Mouse (Mus musculus) hindbrain, postnatal 0 days (tissue): ENCODE measurements at regions not wholly inside any gene's neighbourhood (a gene's known extent, or its start where the extent isn't known, plus 50 kb on each side); places are given as distances from the start of the nearest gene placed in this dataset.

Experiments used
- ATAC-seq: fragments of 200-750 bp; cut with Nextera tagmentation; 2 replicates; pipeline ENCODE4 v1.8.0; 2017; ENCODE audit warnings: mild to moderate bottlenecking, moderate TSS enrichment, moderate library complexity
- DNase-seq: peaks from one replicate; pipeline ENCODE4 v3.0.0-alpha.2; 2015; ENCODE audit warnings: low spot score
- H3K27ac ChIP-seq: fragments of 300-500 bp; sonication (generic); 2 replicates; pipeline ENCODE4 v1.5.1; 2014; ENCODE audit warnings: mild to moderate bottlenecking
- H3K27me3 ChIP-seq: fragments of 300-500 bp; sonication (generic); 2 replicates; pipeline ENCODE4 v1.6.1; 2014; ENCODE audit warnings: low read length, mixed read lengths; ENCODE audit not compliant: insufficient read depth
- H3K36me3 ChIP-seq: fragments of 300-500 bp; sonication (generic); 2 replicates; pipeline ENCODE4 v1.6.1; 2014; ENCODE audit warnings: low read length, mixed read lengths; ENCODE audit not compliant: insufficient read depth
- H3K4me1 ChIP-seq: fragments of 300-500 bp; sonication (generic); 2 replicates; pipeline ENCODE4 v1.6.1; 2014; ENCODE audit warnings: antibody characterized with exemption, low read length, mixed read lengths; ENCODE audit not compliant: insufficient read depth
- H3K4me2 ChIP-seq: fragments of 300-500 bp; sonication (generic); 2 replicates; pipeline ENCODE4 v1.6.1; 2014; ENCODE audit warnings: low read depth, mild to moderate bottlenecking, low read length, moderate library complexity, mixed read lengths
- H3K4me3 ChIP-seq: fragments of 300-500 bp; sonication (generic); 2 replicates; pipeline ENCODE4 v1.5.1; 2014; ENCODE audit warnings: low read length
- H3K9ac ChIP-seq: fragments of 300-500 bp; sonication (generic); replicated peaks from 2 replicates; pipeline ENCODE4 v1.6.1; 2014; ENCODE audit warnings: mild to moderate bottlenecking, low read length, moderate library complexity, mixed read lengths
- H3K9me3 ChIP-seq: fragments of 300-500 bp; sonication (generic); 2 replicates; pipeline ENCODE4 v1.6.1; 2016; ENCODE audit warnings: low read length, mixed read lengths
- CTCF ChIP-seq: IDR thresholded peaks from 2 replicates; pipeline ENCODE4 v1.5.1; 2016; ENCODE audit warnings: antibody characterized with exemption, control low read depth, low read depth
- WGBS: fragments of 180-500 bp; shearing (Covaris S2); extraction: QIAGEN DNeasy Blood & Tissue Kit; methylation state at CpG from one replicate; pipeline ENCODE4 v1.1.7; 2014; 5-methylcytosine and 5-hydroxymethylcytosine counted together

DNA sequence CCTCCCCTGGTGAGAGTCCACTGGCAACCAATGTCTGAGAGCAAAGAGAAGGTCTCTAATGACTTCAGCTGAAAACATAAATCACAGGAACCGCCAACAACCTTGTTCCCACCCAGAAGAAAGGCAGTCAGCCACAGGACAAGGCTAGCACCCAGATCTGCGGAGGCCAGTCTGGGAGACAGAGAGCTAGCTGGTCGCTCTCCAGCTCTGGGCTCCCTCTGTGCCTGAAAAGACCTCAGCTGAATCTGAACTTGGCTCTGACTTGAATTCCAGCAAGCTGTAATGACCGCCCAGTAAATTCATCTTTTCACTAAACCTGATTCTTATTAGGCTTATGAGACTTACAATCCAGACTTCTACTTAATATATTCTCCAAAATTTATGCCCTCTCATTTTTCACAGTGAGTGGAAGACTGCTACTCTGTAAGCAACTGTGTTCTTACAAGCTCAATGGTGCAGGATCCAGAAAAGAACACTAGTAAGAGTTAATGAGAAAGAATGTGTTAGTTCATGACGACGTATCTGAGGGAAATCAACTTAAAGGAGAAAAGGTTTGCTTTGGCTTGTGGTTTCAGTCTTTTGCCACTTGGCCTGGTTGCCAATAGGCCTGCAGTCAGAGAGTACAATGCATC lies 119.2 kb downstream of the Snx18 start:
- ATAC-seq (no peak), DNase-seq (no peak)
- TF ChIP-seq CTCF = no peak
- WGBS = 84% methylated on average over 6 of the region's 6 CpGs
- no peak overlapping the region for H3K4me3 ChIP-seq
- no peaks in the 10 kb centered on the region for H3K4me1 ChIP-seq
- H3K36me3 ChIP-seq = no peaks in the 10 kb centered on the region
- no peaks in the 10 kb centered on the region for H3K27me3 ChIP-seq
- no peaks in the 10 kb centered on the region for H3K9me3 ChIP-seq
- H3K9ac ChIP-seq = no peak overlapping the region
- H3K4me2 ChIP-seq = no peak overlapping the region
- no peak overlapping the region for H3K27ac ChIP-seq

DNA sequence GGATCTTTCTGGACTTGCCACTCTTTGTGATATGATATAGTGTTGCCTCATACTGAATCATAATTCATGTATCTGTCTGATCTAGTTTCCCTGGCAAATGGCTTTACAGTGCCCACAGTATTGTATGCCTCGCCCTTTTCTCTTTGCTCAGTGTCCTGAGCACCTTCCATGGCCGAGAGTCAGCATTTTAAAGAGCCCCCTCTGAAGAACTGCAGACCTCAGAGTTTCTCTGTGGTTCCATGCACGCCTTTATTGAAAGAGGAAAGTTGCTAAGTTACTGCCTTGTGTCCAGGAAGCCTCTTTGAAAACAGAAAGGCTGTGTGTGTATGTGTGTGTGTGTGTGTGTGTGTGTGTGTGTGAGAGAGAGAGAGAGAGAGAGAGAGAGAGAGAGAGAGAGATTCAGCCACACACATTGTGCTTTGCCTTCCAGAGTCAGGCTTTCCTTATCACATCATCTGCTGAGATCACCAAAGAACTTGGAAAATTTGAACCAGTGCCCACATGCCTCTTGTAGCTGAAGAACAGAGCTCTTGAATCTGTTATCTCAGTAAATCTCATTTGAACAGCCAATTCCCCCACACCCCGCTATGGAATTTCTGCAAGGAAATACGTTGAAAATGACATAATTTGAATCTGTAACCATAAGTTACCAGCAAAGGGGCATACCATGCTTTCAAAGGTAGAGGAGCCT lies 122.6 kb downstream of the Snx18 start:
- H3K4me3 ChIP-seq = no peak overlapping the region

DNA sequence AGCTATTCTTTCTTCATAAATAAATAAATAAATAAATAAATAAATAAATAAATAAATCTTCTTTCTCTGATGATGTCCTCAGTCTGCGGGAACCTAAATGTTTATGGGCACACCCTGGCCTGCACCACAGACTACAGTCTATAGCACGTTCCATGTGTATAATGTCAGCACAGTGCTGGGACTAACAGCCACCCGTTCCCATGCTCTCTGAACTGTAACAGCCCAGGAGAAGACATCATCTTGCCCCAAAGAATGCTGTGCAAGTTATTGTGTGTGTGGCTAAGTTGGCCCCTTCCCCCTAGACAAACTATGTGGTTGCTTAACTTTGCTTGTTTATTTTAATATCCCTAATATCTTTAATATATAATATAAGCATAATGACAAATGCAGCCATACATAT lies 123.2 kb downstream of the Snx18 start:
- Histone ChIP-seq H3K9ac (no peak overlapping the region), H3K4me3 (no peak overlapping the region), H3K4me2 (no peak overlapping the region), H3K9me3 (no peaks in the 10 kb centered on the region), H3K4me1 (no peaks in the 10 kb centered on the region), H3K27ac (no peak overlapping the region), H3K27me3 (no peaks in the 10 kb centered on the region), H3K36me3 (no peaks in the 10 kb centered on the region)
- DNase-seq (no peak), ATAC-seq (no peak)
- WGBS = 83% methylated on average over 3 of the region's 3 CpGs
- TF ChIP-seq CTCF = no peak

More for the DNA sequence above, 122.6 kb downstream of the Snx18 start:
- 57% methylated on average over 5 of the region's 5 CpGs for WGBS
- peak; percentile 15 for DNase-seq
- Histone ChIP-seq H3K27me3 (no peaks in the 10 kb centered on the region), H3K9me3 (no peaks in the 10 kb centered on the region), H3K36me3 (no peaks in the 10 kb centered on the region), H3K27ac (no peak overlapping the region), H3K4me2 (no peak overlapping the region), H3K4me1 (no peaks in the 10 kb centered on the region), H3K9ac (no peak overlapping the region)
- no peak for TF ChIP-seq CTCF
- peak; percentile 40; the same call in 1 of the 2 replicates for ATAC-seq

DNA sequence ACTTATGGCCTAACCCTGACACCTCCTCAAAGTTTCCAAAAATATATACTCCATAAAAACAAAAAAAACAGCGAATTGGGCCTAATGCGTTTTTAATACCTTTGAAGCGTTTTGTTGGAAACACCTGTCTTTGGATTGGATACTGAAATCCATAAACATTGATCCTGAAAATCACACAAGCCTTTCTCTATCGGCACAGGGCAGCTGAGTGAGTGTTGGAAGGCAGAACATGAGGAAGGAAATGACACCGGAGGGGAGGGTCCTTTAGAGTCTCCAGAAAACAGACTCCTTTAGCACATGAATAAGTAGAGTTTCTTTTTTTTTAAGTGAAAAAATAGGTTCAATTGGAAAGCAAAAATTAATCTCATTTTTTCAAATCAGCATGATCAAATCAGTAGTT lies 123.7 kb downstream of the Snx18 start:
- 91% methylated on average over 5 of the region's 5 CpGs for WGBS
- no peak for TF ChIP-seq CTCF
- no peak for ATAC-seq

DNA sequence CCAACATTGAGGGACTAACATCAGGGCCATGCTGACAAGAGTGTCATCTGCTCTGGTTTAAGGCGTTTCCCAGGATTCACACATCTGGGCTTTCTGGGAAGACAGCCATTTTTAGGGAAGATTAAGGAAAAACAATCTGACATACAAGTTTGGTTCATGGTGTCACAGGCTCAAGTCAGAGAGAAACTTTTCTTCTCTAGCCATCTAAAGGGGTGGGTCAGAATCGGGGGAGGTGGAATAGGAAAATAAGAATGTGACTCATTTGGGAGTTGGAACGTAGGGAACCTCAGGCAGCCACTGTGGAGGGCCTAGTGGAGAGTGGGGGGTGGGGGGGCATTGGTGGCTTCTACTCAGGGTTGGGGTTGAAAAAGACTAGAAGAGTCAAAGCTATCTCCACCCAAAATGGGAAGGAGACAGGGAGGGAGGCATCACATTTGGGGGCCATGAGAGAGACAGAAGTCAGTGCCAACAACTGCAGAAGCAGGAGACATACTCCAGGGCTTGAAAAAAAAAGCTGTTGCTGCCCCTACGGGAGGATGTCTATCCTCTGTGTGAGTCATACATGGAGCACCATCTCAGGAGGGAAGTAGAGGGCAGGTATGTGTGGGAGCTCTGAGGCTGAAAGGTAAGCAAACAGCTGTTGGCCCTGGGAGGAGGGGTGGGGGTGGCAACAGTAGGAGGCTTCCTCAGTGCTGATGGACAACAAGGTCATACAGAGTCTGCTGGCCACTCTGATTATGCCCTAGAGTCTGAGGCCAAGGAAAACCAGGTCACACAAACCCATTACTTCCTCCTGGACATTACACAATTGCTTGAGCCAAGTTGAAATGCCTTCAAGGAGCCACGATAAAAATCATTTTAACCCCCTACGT lies 128.2 kb downstream of the Snx18 start:
- Histone ChIP-seq H3K27me3 (no peaks in the 10 kb centered on the region), H3K4me1 (no peaks in the 10 kb centered on the region), H3K9me3 (no peaks in the 10 kb centered on the region), H3K36me3 (no peaks in the 10 kb centered on the region), H3K27ac (no peak overlapping the region), H3K4me3 (no peak overlapping the region), H3K4me2 (no peak overlapping the region), H3K9ac (no peak overlapping the region)
- TF ChIP-seq CTCF = no peak
- no peak for DNase-seq
- 79% methylated on average over 6 of the region's 6 CpGs for WGBS
- no peak for ATAC-seq

More for the DNA sequence above, 123.7 kb downstream of the Snx18 start:
- Histone ChIP-seq H3K4me3 (no peak overlapping the region), H3K9me3 (no peaks in the 10 kb centered on the region), H3K4me1 (no peaks in the 10 kb centered on the region), H3K27me3 (no peaks in the 10 kb centered on the region), H3K9ac (no peak overlapping the region), H3K27ac (no peak overlapping the region), H3K4me2 (no peak overlapping the region), H3K36me3 (no peaks in the 10 kb centered on the region)
- no peak for DNase-seq

DNA sequence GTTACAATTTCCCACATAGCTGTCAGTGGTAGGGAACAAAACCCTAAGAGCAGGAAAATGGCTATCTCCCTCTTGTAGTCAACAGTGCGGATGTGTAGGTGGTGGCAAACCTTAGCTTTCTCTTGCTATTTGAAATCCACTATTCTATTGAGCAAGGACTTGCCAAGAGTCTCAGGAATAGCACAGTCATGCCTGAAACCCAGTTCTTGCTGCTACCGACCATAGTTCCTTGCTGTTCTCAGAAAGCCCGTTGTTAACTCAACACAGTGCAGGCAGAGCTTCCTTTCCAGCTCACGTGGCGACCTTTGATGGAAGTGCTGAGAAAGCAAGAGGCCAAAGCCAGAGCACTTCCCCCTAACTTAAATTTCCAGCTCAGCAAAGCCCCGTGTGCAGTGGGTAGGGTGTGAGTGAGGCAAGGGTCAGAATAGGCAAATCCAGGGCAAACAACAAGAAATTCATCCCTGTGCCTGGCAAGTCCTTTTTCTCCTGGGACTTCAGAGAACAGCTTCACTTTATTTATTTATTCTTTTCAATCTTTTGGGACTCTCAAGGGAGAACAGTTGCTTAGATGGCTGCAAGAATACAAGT lies 131.9 kb downstream of the Snx18 start:
- Histone ChIP-seq H3K4me1 (no peaks in the 10 kb centered on the region), H3K36me3 (no peaks in the 10 kb centered on the region), H3K9me3 (no peaks in the 10 kb centered on the region), H3K27ac (no peak overlapping the region), H3K27me3 (no peaks in the 10 kb centered on the region), H3K4me3 (no peak overlapping the region), H3K4me2 (no peak overlapping the region), H3K9ac (no peak overlapping the region)
- no peak for ATAC-seq
- no peak for TF ChIP-seq CTCF
- 83% methylated on average over 6 of the region's 6 CpGs for WGBS
- no peak for DNase-seq
